Mouse (Mus musculus): Measurements from ENCODE around the gene Thtpa. TPM values are rescaled to one million over a fixed set of nuclear protein-coding genes. Genes with fewer than 3 reads are reported as not detected.

Gene Thtpa
- polyA plus RNA-seq, 1 experiment: 0.02 TPM

- Histone ChIP-seq H3K9me3 (ENCODE audit: control insufficient read depth, low read length) (no peaks in the 10 kb centered on the region), H3K4me3 (replicated peaks) (no peak overlapping the region), H3K4me1 (ENCODE audit: control insufficient read depth) (peaks cover 8% of the 10 kb centered on the region), H3K36me3 (ENCODE audit: control insufficient read depth) (no peaks in the 10 kb centered on the region), H3K27me3 (ENCODE audit: control insufficient read depth) (no peaks in the 10 kb centered on the region)
- TF ChIP-seq TAL1 (IDR thresholded peaks at IDR 0.05; ENCODE audit: low read length): no peak
- TF ChIP-seq GATA1 (IDR thresholded peaks at IDR 0.05; ENCODE audit: low read length): no peak
Measured at GRCm38 (mm10) chr14:55146324-55146723, 51.7 kb downstream of the Thtpa start.

- Histone ChIP-seq H3K27me3 (ENCODE audit: control insufficient read depth) (no peaks in the 10 kb centered on the region), H3K4me3 (replicated peaks) (no peak overlapping the region), H3K4me1 (ENCODE audit: control insufficient read depth) (peaks cover 8% of the 10 kb centered on the region), H3K36me3 (ENCODE audit: control insufficient read depth) (no peaks in the 10 kb centered on the region), H3K9me3 (ENCODE audit: control insufficient read depth, low read length) (no peaks in the 10 kb centered on the region)
- TF ChIP-seq GATA1 (IDR thresholded peaks at IDR 0.05; ENCODE audit: low read length): no peak
- no peak for TF ChIP-seq TAL1 (IDR thresholded peaks at IDR 0.05; ENCODE audit: low read length)
Measured at GRCm38 (mm10) chr14:55146829-55147401, 52.3 kb downstream of the Thtpa start.

- H3K4me1 ChIP-seq (ENCODE audit: control insufficient read depth): peaks cover 8% of the 10 kb centered on the region
- TF ChIP-seq GATA1 (IDR thresholded peaks at IDR 0.05; ENCODE audit: low read length) (no peak), TAL1 (IDR thresholded peaks at IDR 0.05; ENCODE audit: low read length) (no peak)
- no peaks in the 10 kb centered on the region for H3K9me3 ChIP-seq (ENCODE audit: control insufficient read depth, low read length)
- H3K27me3 ChIP-seq (ENCODE audit: control insufficient read depth): no peaks in the 10 kb centered on the region
- no peak overlapping the region for H3K4me3 ChIP-seq (replicated peaks)
- no peaks in the 10 kb centered on the region for H3K36me3 ChIP-seq (ENCODE audit: control insufficient read depth)
Measured at GRCm38 (mm10) chr14:55148363-55148915, 53.9 kb downstream of the Thtpa start.

Other genes with a start within 250 kb of the Thtpa start
- not detected in 2 replicates for gene Homez, start 223.8 kb upstream of the Thtpa start, polyA plus RNA-seq (2012)
- 0.02 TPM in 1 of 2 replicates, not detected in the other for gene Ppp1r3e, start 217.2 kb upstream of the Thtpa start, polyA plus RNA-seq (2012)
- 0.66 and 0.95 TPM in 2 replicates for gene Bcl2l2, start 211.4 kb upstream of the Thtpa start, polyA plus RNA-seq (2012)
- gene Gm20521, start 211.3 kb upstream of the Thtpa start, polyA plus RNA-seq (2012): 0.05 and 0.14 TPM in 2 replicates
- 27.8 and 29.0 TPM in 2 replicates for gene Pabpn1, start 202.3 kb upstream of the Thtpa start, polyA plus RNA-seq (2012)
- 0.01 TPM in 1 of 2 replicates, not detected in the other for gene Slc22a17, start 181.7 kb upstream of the Thtpa start, polyA plus RNA-seq (2012)
- 0.05 TPM in 1 of 2 replicates, not detected in the other for gene Efs, start 168.7 kb upstream of the Thtpa start, polyA plus RNA-seq (2012)
- gene Il25, start 162.1 kb upstream of the Thtpa start, polyA plus RNA-seq (2012): not detected in 2 replicates
- gene Cmtm5, start 158.5 kb upstream of the Thtpa start, polyA plus RNA-seq (2012): not detected in 2 replicates
- gene Myh6, start 127.9 kb upstream of the Thtpa start, polyA plus RNA-seq (2012): not detected in 2 replicates
- gene Gm17428, start 117.9 kb upstream of the Thtpa start, polyA plus RNA-seq (2012): not detected in 2 replicates
- not detected in 2 replicates for gene Myh7, start 100.2 kb upstream of the Thtpa start, polyA plus RNA-seq (2012)
- gene Ngdn, start 79.3 kb upstream of the Thtpa start, polyA plus RNA-seq (2012): 2.8 and 3.1 TPM in 2 replicates
- 0.06 TPM in 2 replicates for gene Zfhx2, start 2.5 kb upstream of the Thtpa start, polyA plus RNA-seq (2012)
- gene Ap1g2, start 11.8 kb downstream of the Thtpa start, polyA plus RNA-seq (2012): 1.7 and 2.4 TPM in 2 replicates
- 0.02 TPM in 1 of 2 replicates, not detected in the other for gene Jph4, start 22.2 kb downstream of the Thtpa start, polyA plus RNA-seq (2012)
- gene Dhrs2, start 127.2 kb downstream of the Thtpa start, polyA plus RNA-seq (2012): not detected in 2 replicates

Measured in erythroblast, embryonic 14.5 days (primary cell).